Mouse (Mus musculus): ENCODE results near the gene Mex3a. TPM values are rescaled to one million over a fixed set of nuclear protein-coding genes. Genes with fewer than 3 reads are reported as not detected.

Mex3a gene
- polyA plus RNA-seq, 1 experiment: 8.1 TPM

GRCm38 (mm10) chr3:88555069-88555605 lies 22.9 kb downstream of the Mex3a start:
- Histone ChIP-seq H3ac (ENCODE audit: control insufficient read depth, insufficient read length) (no peak overlapping the region), H3K4me3 (peak overlapping the region; percentile 85), H3K36me3 (ENCODE audit: control insufficient read depth, insufficient read depth) (peaks cover 24% of the 10 kb centered on the region), H3K4me2 (ENCODE audit: low read depth) (peak overlapping the region; percentile 14), H3K79me2 (ENCODE audit: control insufficient read depth, insufficient read depth) (peaks cover 42% of the 10 kb centered on the region), H3K27me3 (ENCODE audit: control insufficient read depth, insufficient read depth, insufficient read length) (no peaks in the 10 kb centered on the region)
- TF ChIP-seq TCF3 (IDR thresholded peaks at IDR 0.05; ENCODE audit: insufficient read length, low read depth) (no peak), E2F4 (IDR thresholded peaks at IDR 0.05; ENCODE audit: insufficient read depth) (no peak), POLR2AphosphoS2 (IDR thresholded peaks at IDR 0.05; ENCODE audit: insufficient read length, low read depth) (no peak), REST (IDR thresholded peaks at IDR 0.05; ENCODE audit: insufficient read depth, insufficient read length) (no peak), USF1 (IDR thresholded peaks at IDR 0.05; ENCODE audit: low read depth) (no peak), MYOD1 (IDR thresholded peaks at IDR 0.05; ENCODE audit: control insufficient read depth in 1 of 3, insufficient read length in 2 of 3, low read depth in 2 of 3) (no peak)

DNA sequence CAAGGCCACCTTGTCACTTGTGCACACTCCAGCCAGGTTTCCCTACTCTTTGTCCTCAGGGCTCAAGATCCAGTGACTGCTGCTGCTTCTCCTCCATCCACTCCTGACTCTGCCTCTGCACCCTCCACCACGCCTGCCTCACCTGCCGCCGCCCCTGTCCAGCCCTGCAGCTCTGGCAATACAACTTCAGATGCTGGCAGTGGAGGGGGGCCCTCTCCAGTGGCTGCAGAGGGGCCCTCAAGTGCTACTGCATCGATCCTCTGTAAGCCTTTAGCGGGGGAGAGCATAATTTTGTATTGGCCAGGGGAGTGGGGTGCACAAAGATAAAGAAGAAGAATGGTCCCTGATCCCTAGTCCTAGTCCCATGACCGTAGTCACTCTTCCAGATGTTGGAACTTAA lies 23.5 kb downstream of the Mex3a start:
- Histone ChIP-seq H3K27me3 (ENCODE audit: control insufficient read depth, insufficient read depth, insufficient read length) (no peaks in the 10 kb centered on the region), H3K4me3 (peak overlapping the region; percentile 85), H3K79me2 (ENCODE audit: control insufficient read depth, insufficient read depth) (peaks cover 42% of the 10 kb centered on the region), H3K36me3 (ENCODE audit: control insufficient read depth, insufficient read depth) (peaks cover 30% of the 10 kb centered on the region), H3ac (ENCODE audit: control insufficient read depth, insufficient read length) (no peak overlapping the region), H3K4me2 (ENCODE audit: low read depth) (no peak overlapping the region)
- TF ChIP-seq SRF (IDR thresholded peaks at IDR 0.05; ENCODE audit: control insufficient read depth, insufficient read length, low read depth): no peak
- TF ChIP-seq POLR2AphosphoS2 (IDR thresholded peaks at IDR 0.05; ENCODE audit: insufficient read length, low read depth): no peak
- no peak for TF ChIP-seq USF1 (IDR thresholded peaks at IDR 0.05; ENCODE audit: low read depth)
- no peak for TF ChIP-seq TCF3 (IDR thresholded peaks at IDR 0.05; ENCODE audit: insufficient read length, low read depth)
- no peak for TF ChIP-seq MYOG (IDR thresholded peaks at IDR 0.05; ENCODE audit: control insufficient read depth in 1 of 3, insufficient read depth in 1 of 3, insufficient read length in 2 of 3, low read depth in 2 of 3)
- TF ChIP-seq CEBPB (IDR thresholded peaks at IDR 0.05; ENCODE audit: insufficient read depth, poor library complexity, severe bottlenecking): no peak
- no peak for TF ChIP-seq POLR2A (IDR thresholded peaks at IDR 0.05; ENCODE audit: insufficient read length, low read depth)

- H3K79me2 ChIP-seq (ENCODE audit: control insufficient read depth, insufficient read depth): peaks cover 37% of the 10 kb centered on the region
- H3ac ChIP-seq (ENCODE audit: control insufficient read depth, insufficient read length): no peak overlapping the region
- peaks cover 30% of the 10 kb centered on the region for H3K36me3 ChIP-seq (ENCODE audit: control insufficient read depth, insufficient read depth)
- no peak overlapping the region for H3K4me3 ChIP-seq
- H3K4me2 ChIP-seq (ENCODE audit: low read depth): no peak overlapping the region
- no peaks in the 10 kb centered on the region for H3K27me3 ChIP-seq (ENCODE audit: control insufficient read depth, insufficient read depth, insufficient read length)
- TF ChIP-seq USF1 (IDR thresholded peaks at IDR 0.05; ENCODE audit: low read depth): no peak
- TF ChIP-seq E2F4 (IDR thresholded peaks at IDR 0.05; ENCODE audit: insufficient read depth): no peak
- no peak for TF ChIP-seq POLR2A (IDR thresholded peaks at IDR 0.05; ENCODE audit: insufficient read length, low read depth)
- TF ChIP-seq SRF (IDR thresholded peaks at IDR 0.05; ENCODE audit: control insufficient read depth, insufficient read length, low read depth): no peak
- no peak for TF ChIP-seq CEBPB (IDR thresholded peaks at IDR 0.05; ENCODE audit: insufficient read depth, poor library complexity, severe bottlenecking)
- no peak for TF ChIP-seq MYOD1 (IDR thresholded peaks at IDR 0.05; ENCODE audit: control insufficient read depth in 1 of 3, insufficient read length in 2 of 3, low read depth in 2 of 3)
- TF ChIP-seq TCF3 (IDR thresholded peaks at IDR 0.05; ENCODE audit: insufficient read length, low read depth): no peak
- TF ChIP-seq POLR2AphosphoS2 (IDR thresholded peaks at IDR 0.05; ENCODE audit: insufficient read length, low read depth): no peak
- TF ChIP-seq MAX (IDR thresholded peaks at IDR 0.05; ENCODE audit: low read depth): no peak
- no peak for TF ChIP-seq REST (IDR thresholded peaks at IDR 0.05; ENCODE audit: insufficient read depth, insufficient read length)
- no peak for TF ChIP-seq TCF12 (IDR thresholded peaks at IDR 0.05; ENCODE audit: insufficient read depth, poor library complexity, severe bottlenecking)
- no peak for TF ChIP-seq MYOG (IDR thresholded peaks at IDR 0.05; ENCODE audit: control insufficient read depth in 1 of 3, insufficient read depth in 1 of 3, insufficient read length in 2 of 3, low read depth in 2 of 3)
Measured at GRCm38 (mm10) chr3:88556616-88557015, 24.4 kb downstream of the Mex3a start.

DNA sequence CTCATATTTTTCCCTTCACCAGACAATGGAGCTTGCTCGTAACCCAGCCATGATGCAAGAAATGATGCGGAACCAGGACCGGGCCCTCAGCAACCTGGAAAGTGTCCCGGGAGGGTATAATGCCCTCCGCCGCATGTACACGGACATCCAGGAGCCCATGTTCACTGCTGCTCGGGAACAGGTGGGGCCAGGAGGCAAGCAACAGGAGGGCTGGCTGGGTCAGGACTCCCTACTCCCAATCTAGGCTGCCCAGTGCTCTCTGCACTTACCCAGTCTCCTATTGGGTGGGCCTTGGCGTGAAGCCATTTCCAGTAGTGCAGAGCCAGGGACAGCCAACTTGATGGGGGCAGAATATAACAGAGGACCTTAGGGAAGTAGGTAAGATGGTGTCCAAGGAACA lies 27.4 kb downstream of the Mex3a start:
- H3K4me2 ChIP-seq (ENCODE audit: low read depth): no peak overlapping the region
- H3K79me2 ChIP-seq (ENCODE audit: control insufficient read depth, insufficient read depth): peaks cover 24% of the 10 kb centered on the region
- H3K27me3 ChIP-seq (ENCODE audit: control insufficient read depth, insufficient read depth, insufficient read length): no peaks in the 10 kb centered on the region
- peaks cover 39% of the 10 kb centered on the region for H3K36me3 ChIP-seq (ENCODE audit: control insufficient read depth, insufficient read depth)
- no peak for TF ChIP-seq TCF12 (IDR thresholded peaks at IDR 0.05; ENCODE audit: insufficient read depth, poor library complexity, severe bottlenecking)
- TF ChIP-seq MYOD1 (IDR thresholded peaks at IDR 0.05; ENCODE audit: control insufficient read depth in 1 of 3, insufficient read length in 2 of 3, low read depth in 2 of 3): no peak
- no peak for TF ChIP-seq REST (IDR thresholded peaks at IDR 0.05; ENCODE audit: insufficient read depth, insufficient read length)
- no peak for TF ChIP-seq MYOG (IDR thresholded peaks at IDR 0.05; ENCODE audit: control insufficient read depth in 1 of 3, insufficient read depth in 1 of 3, insufficient read length in 2 of 3, low read depth in 2 of 3)
- TF ChIP-seq TCF3 (IDR thresholded peaks at IDR 0.05; ENCODE audit: insufficient read length, low read depth): no peak
- no peak for TF ChIP-seq E2F4 (IDR thresholded peaks at IDR 0.05; ENCODE audit: insufficient read depth)
- TF ChIP-seq USF1 (IDR thresholded peaks at IDR 0.05; ENCODE audit: low read depth): no peak
- H3ac ChIP-seq (ENCODE audit: control insufficient read depth, insufficient read length): no peak overlapping the region
- H3K4me3 ChIP-seq: no peak overlapping the region

DNA sequence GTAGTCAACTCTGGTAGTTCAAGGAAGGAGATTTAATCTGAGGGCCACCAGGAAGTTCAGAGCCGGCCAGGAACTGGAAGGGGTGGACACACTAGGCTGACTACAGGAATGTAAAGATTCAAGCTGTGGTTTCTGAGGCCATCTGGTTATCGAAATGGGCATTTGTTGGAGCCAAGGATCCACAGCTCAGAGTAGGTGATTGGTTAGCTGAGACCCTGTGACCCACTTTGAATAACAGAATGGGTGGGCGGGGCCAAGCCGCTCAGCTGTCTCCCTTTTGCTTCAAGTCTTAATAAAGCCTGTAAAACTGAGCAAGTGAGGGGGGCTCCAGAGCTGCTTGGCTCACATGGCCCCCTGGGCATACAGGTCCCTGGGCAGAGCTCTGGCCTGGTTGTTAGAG lies 29.8 kb downstream of the Mex3a start:
- Histone ChIP-seq H3K36me3 (ENCODE audit: control insufficient read depth, insufficient read depth) (peaks cover 40% of the 10 kb centered on the region), H3ac (ENCODE audit: control insufficient read depth, insufficient read length) (no peak overlapping the region), H3K79me2 (ENCODE audit: control insufficient read depth, insufficient read depth) (peaks cover 7% of the 10 kb centered on the region), H3K4me2 (ENCODE audit: low read depth) (peak overlapping the region; percentile 47), H3K4me3 (no peak overlapping the region), H3K27me3 (ENCODE audit: control insufficient read depth, insufficient read depth, insufficient read length) (no peaks in the 10 kb centered on the region)
- TF ChIP-seq TCF3 (IDR thresholded peaks at IDR 0.05; ENCODE audit: insufficient read length, low read depth) (no peak), POLR2AphosphoS2 (IDR thresholded peaks at IDR 0.05; ENCODE audit: insufficient read length, low read depth) (no peak), TCF12 (IDR thresholded peaks at IDR 0.05; ENCODE audit: insufficient read depth, poor library complexity, severe bottlenecking) (no peak), USF1 (IDR thresholded peaks at IDR 0.05; ENCODE audit: low read depth) (peak; percentile 53), REST (IDR thresholded peaks at IDR 0.05; ENCODE audit: insufficient read depth, insufficient read length) (no peak), MYOG (IDR thresholded peaks at IDR 0.05; ENCODE audit: control insufficient read depth in 1 of 3, insufficient read depth in 1 of 3, insufficient read length in 2 of 3, low read depth in 2 of 3) (peak in 1 of 3 experiments; percentile 51), MYOD1 (IDR thresholded peaks at IDR 0.05; ENCODE audit: control insufficient read depth in 1 of 3, insufficient read length in 2 of 3, low read depth in 2 of 3) (peak in 1 of 3 experiments; percentile 10)

Data from myocyte (in vitro differentiated cells).